Mouse (Mus musculus) forebrain, embryonic 10.5 days (tissue): ENCODE results near the gene Zswim4. TPM values are rescaled to one million over a fixed set of nuclear protein-coding genes. Genes with fewer than 3 reads are reported as not detected.
A peak's percentile ranks its signal among the peaks of the same experiment; 100 is the strongest.

Experiments used
- DNase-seq: peaks from one replicate; pipeline ENCODE4 v3.0.0-alpha.2; 2017; ENCODE audit warnings: low spot score; ENCODE audit errors: extremely low spot score
- H3K27ac ChIP-seq: fragments of 300-500 bp; sonication (generic); 2 replicates; pipeline ENCODE4 v1.5.1; 2016; ENCODE audit warnings: mild to moderate bottlenecking
- H3K27me3 ChIP-seq: fragments of 300-500 bp; sonication (generic); 2 replicates; pipeline ENCODE4 v1.6.1; 2016; ENCODE audit warnings: mild to moderate bottlenecking; ENCODE audit not compliant: poor library complexity, severe bottlenecking
- H3K36me3 ChIP-seq: fragments of 300-500 bp; sonication (generic); replicated peaks from 2 replicates; pipeline ENCODE4 v1.6.1; 2016; ENCODE audit warnings: mild to moderate bottlenecking, moderate library complexity
- H3K4me1 ChIP-seq: fragments of 300-500 bp; sonication (generic); 2 replicates; pipeline ENCODE4 v1.6.1; 2016
- H3K4me3 ChIP-seq: fragments of 300-500 bp; sonication (generic); 2 replicates; pipeline ENCODE4 v1.5.1; 2016; ENCODE audit warnings: mild to moderate bottlenecking, moderate library complexity
- H3K9me3 ChIP-seq: fragments of 300-500 bp; sonication (generic); 2 replicates; pipeline ENCODE4 v1.6.1; 2016; ENCODE audit warnings: mild to moderate bottlenecking, moderate library complexity
- WGBS: fragments of 180-500 bp; shearing (Covaris S2); methylation state at CpG from one replicate; pipeline ENCODE4 v1.1.7; 2016; 5-methylcytosine and 5-hydroxymethylcytosine counted together
- microRNA counts: library from miRNA; unstranded; fragments of <30 nt; microRNA quantifications from one replicate; lab custom pipeline; 2017
- microRNA-seq: library from miRNA; unstranded; fragments of <30 nt; microRNA quantifications from one replicate; pipeline ENCODE4, GENCODE M21; 2017
- polyA plus RNA-seq: library from polyadenylated mRNA; unstranded; fragments of >200 nt; fragmentation: Nextera tagmentation; extraction: Ambion mirVana; gene quantifications from 2 replicates; pipeline ENCODE4 v1.2.1, GENCODE M21; 2016

Gene Zswim4
- polyA plus RNA-seq, 1 experiment from 2014 or later = 31.4 TPM

DNA sequence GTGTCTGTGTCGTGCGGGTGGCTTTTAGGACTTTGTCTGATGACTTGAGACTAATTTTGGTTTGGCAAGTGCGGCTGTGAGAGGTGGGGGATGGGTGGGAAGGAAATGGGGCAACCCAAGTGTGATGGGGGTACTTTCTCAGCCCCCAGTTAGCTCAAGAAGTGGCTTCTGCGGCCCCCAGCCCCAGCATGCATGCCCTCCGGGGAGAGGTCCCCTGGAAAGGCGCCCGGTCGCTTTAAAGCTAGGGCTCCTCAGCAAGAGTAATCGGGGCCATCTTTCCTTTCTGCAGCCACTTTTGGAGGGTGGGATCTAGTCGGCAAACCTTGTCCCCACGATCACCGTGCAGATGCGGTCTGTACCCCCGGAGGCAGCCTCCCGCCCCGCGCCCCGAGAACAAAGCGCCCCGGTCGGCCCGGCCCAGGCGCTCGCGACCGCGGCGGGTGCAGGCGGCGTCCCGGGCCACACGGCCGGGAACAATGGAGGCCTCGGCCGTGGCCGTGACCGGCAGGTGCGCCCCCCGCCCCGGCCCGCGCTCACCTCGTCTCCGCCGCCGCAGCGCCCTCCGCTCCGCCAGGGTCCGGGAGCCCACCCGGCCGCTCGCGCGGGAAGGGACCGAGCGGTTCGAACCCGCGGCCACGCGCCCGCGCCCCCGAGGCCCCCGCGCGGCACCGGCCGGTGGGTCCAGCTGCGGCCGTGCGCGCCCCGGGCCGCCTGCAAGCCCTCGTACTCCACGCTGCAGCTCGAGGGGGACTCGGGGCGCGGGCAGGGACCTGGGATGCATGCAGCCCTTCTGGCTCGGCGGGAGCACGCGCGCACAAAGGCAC, 53.4 kb downstream of the Zswim4 start:
- Histone ChIP-seq H3K36me3 (peaks cover 12% of the 10 kb centered on the region), H3K4me1 (peaks cover 73% of the 10 kb centered on the region), H3K9me3 (no peaks in the 10 kb centered on the region), H3K4me3 (peak overlapping the region; percentile 91), H3K27ac (peak overlapping the region; percentile 100), H3K27me3 (peaks cover 33% of the 10 kb centered on the region)
- DNase-seq = peak; percentile 55
- 2% methylated on average over 85 of the region's 87 CpGs for WGBS

DNA sequence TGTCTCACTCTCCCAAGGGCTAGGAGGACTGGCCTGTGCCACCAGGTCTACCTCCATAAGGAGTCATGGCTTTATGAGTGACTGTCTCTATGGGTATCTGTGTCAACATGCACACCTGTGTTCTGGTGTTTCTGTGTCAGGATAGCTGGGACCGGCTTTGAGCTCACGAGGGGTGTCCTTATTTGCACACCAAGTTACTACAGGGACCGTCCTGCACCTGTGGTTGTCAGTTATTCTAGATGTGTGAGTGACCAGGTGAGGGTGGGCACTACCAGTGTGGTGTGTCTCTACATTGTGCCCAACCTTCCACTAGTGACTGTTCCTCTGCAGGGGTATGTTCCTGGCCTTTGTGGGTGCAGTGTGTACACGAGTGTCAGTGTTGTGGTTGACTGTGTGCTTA, 54.0 kb downstream of the Zswim4 start:
- Histone ChIP-seq H3K9me3 (no peaks in the 10 kb centered on the region), H3K27ac (peak overlapping the region; percentile 100), H3K4me1 (peaks cover 77% of the 10 kb centered on the region), H3K27me3 (peaks cover 26% of the 10 kb centered on the region), H3K4me3 (peak overlapping the region; percentile 91), H3K36me3 (peaks cover 19% of the 10 kb centered on the region)
- 70% methylated on average over 4 of the region's 4 CpGs for WGBS
- no peak for DNase-seq

DNA sequence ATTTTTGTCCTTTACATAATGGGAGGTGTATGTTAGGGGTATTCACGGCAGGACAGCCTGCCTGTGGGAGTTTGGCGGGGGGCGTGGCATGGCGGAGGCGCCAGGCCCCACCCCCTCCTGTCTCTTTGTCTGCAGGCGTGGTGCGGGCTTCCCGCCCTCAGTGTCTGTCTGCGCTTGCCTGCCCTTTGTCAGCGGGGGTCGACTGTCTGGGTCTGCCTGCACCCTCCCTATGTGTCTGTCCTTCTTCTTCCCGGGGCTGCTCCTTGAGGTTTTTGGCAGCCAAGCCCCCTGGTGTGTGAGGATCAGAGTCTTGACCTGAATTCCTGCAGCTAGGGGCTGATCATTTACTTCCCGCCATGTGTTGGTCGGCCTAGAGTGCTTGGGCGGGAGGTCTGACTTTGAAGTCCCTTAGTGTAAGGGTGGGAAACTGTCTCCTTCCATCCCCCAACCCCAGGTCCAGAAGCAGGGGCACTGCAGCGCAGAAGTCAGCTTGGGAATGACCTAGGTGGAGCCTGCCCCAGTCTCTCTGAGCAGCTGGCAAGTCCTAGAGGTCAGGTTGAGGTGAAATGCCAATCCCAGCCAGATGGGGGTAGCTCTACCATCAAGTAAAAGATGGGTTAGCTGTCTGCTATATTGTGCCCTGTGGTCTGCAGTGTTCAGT, 56.2 kb downstream of the Zswim4 start:
- Histone ChIP-seq H3K9me3 (no peaks in the 10 kb centered on the region), H3K4me3 (peak overlapping the region; percentile 51), H3K4me1 (peaks cover 75% of the 10 kb centered on the region), H3K27me3 (peaks cover 14% of the 10 kb centered on the region), H3K36me3 (peaks cover 38% of the 10 kb centered on the region), H3K27ac (peak overlapping the region; percentile 96)
- peak; percentile 87 for DNase-seq
- WGBS = under 1% methylated on average over 16 of the region's 16 CpGs

DNA sequence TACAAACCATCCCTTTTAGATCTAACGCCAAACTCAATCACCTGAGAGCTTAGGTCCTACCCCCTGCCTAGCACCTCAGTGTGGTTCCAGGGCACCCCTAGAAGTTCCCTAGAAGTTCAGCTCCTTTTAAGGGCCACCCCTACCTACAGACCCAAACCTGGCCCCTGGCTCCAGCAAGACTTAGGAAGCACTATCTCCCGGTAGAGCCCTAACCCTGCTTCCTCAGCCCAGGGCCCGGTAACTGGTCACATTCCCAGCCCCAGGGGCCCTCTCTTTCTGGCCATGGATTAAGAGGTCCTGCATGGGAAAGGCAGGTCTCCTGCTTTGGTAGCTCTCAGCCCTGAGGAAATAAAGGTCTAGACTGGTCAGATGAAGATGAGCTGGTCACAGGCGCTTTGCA, 56.9 kb downstream of the Zswim4 start:
- no peak for DNase-seq
- 11% methylated on average over 4 of the region's 4 CpGs for WGBS
- Histone ChIP-seq H3K9me3 (no peaks in the 10 kb centered on the region), H3K36me3 (peaks cover 45% of the 10 kb centered on the region), H3K4me3 (peak overlapping the region; percentile 51), H3K4me1 (peaks cover 75% of the 10 kb centered on the region), H3K27ac (peak overlapping the region; percentile 96), H3K27me3 (peaks cover 8% of the 10 kb centered on the region)

DNA sequence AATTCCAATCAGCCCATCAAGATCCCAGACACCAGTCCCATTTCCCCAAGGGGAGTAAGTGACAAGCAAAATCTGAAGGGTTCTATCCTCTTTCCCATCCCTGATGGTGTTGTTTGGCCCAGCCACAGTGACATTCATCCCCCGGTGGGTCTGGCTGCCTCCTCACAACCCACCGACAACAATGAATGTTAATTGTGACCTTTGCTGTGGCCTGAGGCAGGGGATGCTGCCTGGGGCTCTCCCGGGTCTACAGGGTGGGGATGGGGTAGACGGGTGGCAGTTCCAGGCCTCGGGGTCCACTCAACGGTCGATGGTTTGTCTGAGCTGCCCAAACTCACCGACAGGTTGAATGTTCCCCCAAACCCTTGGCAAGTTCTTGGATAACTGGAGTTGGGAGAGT, 58.3 kb downstream of the Zswim4 start:
- WGBS = 87% methylated on average over 8 of the region's 8 CpGs
- Histone ChIP-seq H3K27me3 (no peaks in the 10 kb centered on the region), H3K4me3 (peak overlapping the region; percentile 3; the same call in 1 of the 2 replicates), H3K27ac (0 out of 2 replicates have a peak overlapping the region, but pooled peaks have one; percentile 9), H3K9me3 (no peaks in the 10 kb centered on the region), H3K4me1 (peaks cover 63% of the 10 kb centered on the region), H3K36me3 (peaks cover 59% of the 10 kb centered on the region)
- DNase-seq = no peak

DNA sequence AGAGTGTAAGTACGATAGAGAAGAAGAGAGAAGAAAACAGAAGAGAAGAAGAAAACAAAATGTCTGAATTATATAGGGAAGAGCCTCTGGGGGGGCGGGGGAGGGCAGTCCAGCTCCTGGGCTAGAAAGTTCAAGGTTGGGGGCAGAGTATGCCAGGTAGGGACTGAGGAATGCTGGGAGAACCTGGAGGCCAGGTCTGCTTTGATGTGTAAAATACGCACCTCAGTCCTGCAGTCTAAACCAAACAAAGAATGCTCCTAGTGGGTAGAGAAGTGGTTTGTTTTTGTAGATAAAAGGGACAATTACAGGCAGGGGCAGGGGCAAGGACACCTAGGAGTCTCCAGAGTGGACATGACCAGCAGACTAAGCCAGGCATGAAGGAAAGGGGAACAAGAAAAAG, 59.5 kb downstream of the Zswim4 start:
- WGBS = 83% methylated on average over 3 of the region's 3 CpGs
- peaks cover 71% of the 10 kb centered on the region for H3K36me3 ChIP-seq
- H3K27me3 ChIP-seq = no peaks in the 10 kb centered on the region
- H3K4me3 ChIP-seq = no peak overlapping the region
- no peaks in the 10 kb centered on the region for H3K9me3 ChIP-seq
- H3K4me1 ChIP-seq = peaks cover 51% of the 10 kb centered on the region
- no peak overlapping the region for H3K27ac ChIP-seq
- no peak for DNase-seq

DNA sequence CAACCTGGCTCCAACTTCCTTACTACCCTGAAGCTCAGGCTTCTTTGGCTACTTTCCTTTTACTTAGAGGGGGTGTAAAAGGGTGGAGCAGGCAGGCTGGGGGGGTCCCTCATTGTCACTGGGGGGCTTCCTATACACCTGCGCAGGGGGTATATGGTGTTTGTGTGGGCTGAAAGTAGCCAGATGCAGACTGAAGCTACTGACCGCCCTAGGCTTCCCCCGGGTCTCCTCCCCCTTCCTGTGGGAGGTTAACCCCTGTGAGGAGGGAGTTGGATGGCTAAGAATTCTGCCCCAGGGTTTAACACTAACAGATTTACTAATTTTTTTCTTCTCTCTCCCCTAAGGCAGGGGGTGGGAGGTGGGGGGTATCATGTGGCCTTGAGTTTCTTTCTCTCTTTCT, 60.3 kb downstream of the Zswim4 start:
- H3K4me3 ChIP-seq = no peak overlapping the region

DNA sequence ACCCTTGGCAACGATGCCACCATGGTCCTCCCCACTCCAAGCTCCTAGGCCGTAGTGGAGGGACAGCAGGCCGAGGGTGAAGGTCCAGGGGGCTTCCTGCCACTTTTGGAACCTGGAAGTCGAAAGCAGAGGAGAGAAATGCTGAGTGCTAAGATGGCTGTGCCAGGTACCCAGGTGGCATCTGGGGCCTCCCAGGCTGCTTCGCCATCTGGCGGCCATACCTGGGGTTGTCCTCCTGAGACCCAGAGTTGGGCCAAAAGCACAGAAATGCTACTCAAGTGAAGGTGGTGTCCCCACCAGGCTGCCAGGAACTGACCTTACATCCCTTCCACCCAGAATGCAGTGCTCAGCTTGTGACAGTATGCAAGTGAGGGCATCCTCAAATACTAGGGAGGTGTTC, 63.0 kb downstream of the Zswim4 start:
- Histone ChIP-seq H3K27me3 (no peaks in the 10 kb centered on the region), H3K4me1 (peaks cover 18% of the 10 kb centered on the region), H3K9me3 (no peaks in the 10 kb centered on the region), H3K27ac (no peak overlapping the region), H3K36me3 (peaks cover 89% of the 10 kb centered on the region), H3K4me3 (no peak overlapping the region)
- WGBS = 79% methylated on average over 6 of the region's 6 CpGs
- DNase-seq = no peak

More for the DNA sequence above, 60.3 kb downstream of the Zswim4 start:
- Histone ChIP-seq H3K27me3 (no peaks in the 10 kb centered on the region), H3K9me3 (no peaks in the 10 kb centered on the region), H3K4me1 (peaks cover 44% of the 10 kb centered on the region), H3K27ac (no peak overlapping the region), H3K36me3 (peaks cover 76% of the 10 kb centered on the region)
- 55% methylated on average over 3 of the region's 3 CpGs for WGBS
- DNase-seq = no peak

DNA sequence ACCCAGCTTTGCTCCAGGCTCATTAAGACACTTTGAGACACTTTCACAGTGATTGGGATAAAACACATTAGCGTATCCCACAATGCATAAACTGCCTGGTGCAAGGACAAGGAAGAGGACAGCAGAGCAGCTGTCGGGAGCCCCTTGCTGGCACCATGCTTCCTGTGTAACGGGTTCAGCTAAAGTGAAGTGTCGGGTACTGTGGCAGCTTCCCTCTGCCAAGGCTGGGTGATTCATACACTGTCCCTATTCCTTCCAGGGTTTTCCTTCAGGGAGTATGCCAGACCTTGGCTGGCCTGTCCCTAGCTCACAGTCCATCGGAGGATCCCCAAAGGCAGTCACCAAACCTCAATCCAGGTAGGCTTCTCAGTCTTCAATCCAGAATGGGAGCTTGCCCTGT, 66.8 kb downstream of the Zswim4 start:
- WGBS = 93% methylated on average over 5 of the region's 5 CpGs
- no peaks in the 10 kb centered on the region for H3K27me3 ChIP-seq
- H3K4me3 ChIP-seq = no peak overlapping the region
- no peak overlapping the region for H3K27ac ChIP-seq
- peaks cover 54% of the 10 kb centered on the region for H3K36me3 ChIP-seq
- H3K4me1 ChIP-seq = no peaks in the 10 kb centered on the region
- no peak for DNase-seq
- H3K9me3 ChIP-seq = no peaks in the 10 kb centered on the region

DNA sequence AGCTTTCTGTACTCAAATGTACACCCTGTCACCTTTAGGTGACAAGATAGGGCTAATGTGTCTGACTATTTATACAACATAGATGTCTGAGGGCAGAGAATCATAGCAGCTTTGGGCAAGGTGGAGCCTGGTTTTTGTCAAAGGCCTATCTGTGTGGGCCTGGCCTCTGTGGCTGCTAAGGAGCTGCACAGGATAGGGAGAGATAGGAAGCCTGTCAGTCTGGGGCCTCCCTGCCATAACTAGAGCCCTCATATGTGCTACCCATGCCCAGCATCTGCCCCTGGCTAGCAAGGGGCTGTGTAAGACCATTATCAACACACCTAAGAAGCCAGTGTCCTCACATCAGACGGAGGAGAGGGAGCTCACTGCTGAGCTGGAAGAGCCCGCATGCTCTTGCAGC, 69.2 kb downstream of the Zswim4 start:
- no peak for DNase-seq
- no peaks in the 10 kb centered on the region for H3K9me3 ChIP-seq
- H3K4me1 ChIP-seq = no peaks in the 10 kb centered on the region
- no peak overlapping the region for H3K4me3 ChIP-seq
- no peak overlapping the region for H3K27ac ChIP-seq
- H3K36me3 ChIP-seq = peaks cover 35% of the 10 kb centered on the region
- H3K27me3 ChIP-seq = no peaks in the 10 kb centered on the region
- WGBS = 88% methylated on average over 2 of the region's 2 CpGs

MicroRNAs encoded within 50 kb of the gene (microRNA counts, 519-probe panel; counts per million panel counts)
- microRNA mmu-miR-181c (lab: Ali Mortazavi, UCI) (341 counts per million, percentile 65 among the panel's probes with 10 or more counts), microRNA mmu-miR-23a (lab: Ali Mortazavi, UCI) (4,849 counts per million, percentile 83 among the panel's probes with 10 or more counts), microRNA mmu-miR-27a (lab: Ali Mortazavi, UCI) (6,081 counts per million, percentile 92 among the panel's probes with 10 or more counts)

Small RNA genes lying within 50 kb of the gene (microRNA-seq; reads per million reads assigned to microRNA genes)
- gene Mir181c (6,031 reads per million, percentile 90 among the genes with 10 or more reads in this experiment), gene Mir181d (5,844 reads per million, percentile 90 among the genes with 10 or more reads in this experiment), gene Mir23a (3,484 reads per million, percentile 87 among the genes with 10 or more reads in this experiment), gene Mir24-2 (not detected), gene Mir27a (123 reads per million, percentile 50 among the genes with 10 or more reads in this experiment), gene Mir3074-2 (not detected)

Other genes with a start within 250 kb of the Zswim4 start
- gene Samd1, start 239.4 kb downstream of the Zswim4 start, polyA plus RNA-seq = 10.2 and 10.3 TPM in 2 replicates
- gene 1700067K01Rik, start 235.6 kb downstream of the Zswim4 start, polyA plus RNA-seq = 0.49 and 0.63 TPM in 2 replicates
- gene 2210011C24Rik, start 224.9 kb downstream of the Zswim4 start, polyA plus RNA-seq = 0.42 and 0.79 TPM in 2 replicates
- gene Palm3, start 215.6 kb downstream of the Zswim4 start, polyA plus RNA-seq = 7.8 and 8.2 TPM in 2 replicates
- gene Il27ra, start 194.5 kb downstream of the Zswim4 start, polyA plus RNA-seq = 0.12 and 0.30 TPM in 2 replicates
- gene Rln3, start 192.1 kb downstream of the Zswim4 start, polyA plus RNA-seq = not detected in 2 replicates
- 1.0 and 1.5 TPM in 2 replicates for gene Gm10643, start 171.9 kb downstream of the Zswim4 start, polyA plus RNA-seq
- gene Rfx1, start 170.2 kb downstream of the Zswim4 start, polyA plus RNA-seq = 8.4 and 8.5 TPM in 2 replicates
- 17.0 and 18.5 TPM in 2 replicates for gene Dcaf15, start 132.3 kb downstream of the Zswim4 start, polyA plus RNA-seq
- 0.14 and 0.17 TPM in 2 replicates for gene Podnl1, start 111.1 kb downstream of the Zswim4 start, polyA plus RNA-seq
- 17.3 and 20.8 TPM in 2 replicates for gene Cc2d1a, start 89.1 kb downstream of the Zswim4 start, polyA plus RNA-seq
- 1.9 and 2.4 TPM in 2 replicates for gene 4930432K21Rik, start 89.0 kb downstream of the Zswim4 start, polyA plus RNA-seq
- 2.6 and 3.7 TPM in 2 replicates for gene Nanos3, start 51.8 kb downstream of the Zswim4 start, polyA plus RNA-seq
- 386 and 390 TPM in 2 replicates for gene D8Ertd738e, start 12.7 kb upstream of the Zswim4 start, polyA plus RNA-seq
- gene Mri1, start 20.3 kb upstream of the Zswim4 start, polyA plus RNA-seq = 65.2 and 71.3 TPM in 2 replicates
- 21.6 and 23.5 TPM in 2 replicates for gene Ccdc130, start 33.3 kb upstream of the Zswim4 start, polyA plus RNA-seq
- gene Cacna1a, start 151.4 kb upstream of the Zswim4 start, polyA plus RNA-seq = 6.0 and 7.4 TPM in 2 replicates